Mouse (Mus musculus): ENCODE results near the gene Tfg. TPM values are rescaled to one million over a fixed set of nuclear protein-coding genes. Genes with fewer than 3 reads are reported as not detected.

The Tfg gene
- polyA plus RNA-seq (2012; rRNA removed), result 107 and 110 TPM in 2 replicates

GRCm38 (mm10) chr16:56717224-56718200 lies at the start of gene Tfg:
Tfg (minus strand) TSS chr16:56717450.

Other genes starting within 250 kb of the Tfg start
- 0.49 and 1.9 TPM in 2 replicates for gene Abi3bp, start 239.6 kb downstream of the Tfg start, polyA plus RNA-seq (2012; rRNA removed)
- gene Adgrg7, start 78.4 kb upstream of the Tfg start, polyA plus RNA-seq (2012; rRNA removed), result not detected in 2 replicates
- gene Tmem45a, start 168.7 kb upstream of the Tfg start, polyA plus RNA-seq (2012; rRNA removed), result 2.8 TPM in 2 replicates
- gene Lnp1, start 210.6 kb upstream of the Tfg start, polyA plus RNA-seq (2012; rRNA removed), result 0.49 and 0.51 TPM in 2 replicates

Data from central nervous system, embryonic 18 days (tissue).